Mouse (Mus musculus): ENCODE data around the gene Exoc4.

GRCm38 (mm10) chr6:33259926-33260325 lies 11.0 kb downstream of the Exoc4 start:
- TF ChIP-seq CTCF (IDR thresholded peaks at IDR 0.05; ENCODE audit: low read depth) (no peak), EP300 (IDR thresholded peaks at IDR 0.05; ENCODE audit: low read depth) (no peak)
